Mouse (Mus musculus) olfactory bulb, adult 2 months (tissue): ENCODE results near the gene Lama4. TPM values are rescaled to one million over a fixed set of nuclear protein-coding genes. Genes with fewer than 3 reads are reported as not detected.

Experiments
- H3K27ac ChIP-seq: fragments of 200-500 bp; 2 replicates; pipeline ENCODE4 v1.5.1; 2012; ENCODE audit warnings: low read depth, low read length; ENCODE audit not compliant: insufficient read depth
- H3K4me1 ChIP-seq: fragments of 200-500 bp; 2 replicates; pipeline ENCODE4 v1.6.1; 2012; ENCODE audit warnings: low read length; ENCODE audit not compliant: control insufficient read depth, insufficient read depth
- H3K4me3 ChIP-seq: fragments of 200-500 bp; 2 replicates; pipeline ENCODE4 v1.5.1; 2012; ENCODE audit warnings: mild to moderate bottlenecking, low read depth, low read length, moderate library complexity; ENCODE audit not compliant: insufficient read depth
- CTCF ChIP-seq: fragments of 200-500 bp; IDR thresholded peaks from 2 replicates; pipeline ENCODE4 v1.5.1; 2012; ENCODE audit warnings: low read depth, mild to moderate bottlenecking, low read length, moderate library complexity; ENCODE audit not compliant: insufficient read depth
- POLR2A ChIP-seq: fragments of 200-500 bp; IDR thresholded peaks from 2 replicates; pipeline ENCODE4 v1.6.1; 2012; ENCODE audit warnings: mild to moderate bottlenecking, low read depth, low read length, moderate library complexity; ENCODE audit not compliant: insufficient read depth
- WGBS: fragments of 180-500 bp; shearing (Covaris S2); methylation state at CpG from one replicate; pipeline ENCODE4 v1.1.7; 2018; 5-methylcytosine and 5-hydroxymethylcytosine counted together
- polyA plus RNA-seq: library from polyadenylated mRNA; stranded (reverse); fragments of >200 nt; gene quantifications from 2 replicates; pipeline ENCODE4 v1.2.4, GENCODE M21; 2012; ENCODE audit warnings: low replicate concordance; ENCODE audit not compliant: missing spikeins, insufficient read depth, insufficient read length

Lama4 gene
- polyA plus RNA-seq, 1 experiment: not detected

- Histone ChIP-seq H3K27ac (no peak overlapping the region), H3K4me3 (no peak overlapping the region), H3K4me1 (no peaks in the 10 kb centered on the region)
- TF ChIP-seq POLR2A (no peak), CTCF (no peak)
- WGBS: 22% methylated on average over 4 of the region's 4 CpGs
These were observed 156.1 kb downstream of the Lama4 start for GRCm38 (mm10) chr10:39121412-39121811.

- peak within 1 kb of the TSS; percentile 62 for H3K4me3 ChIP-seq
- WGBS: 2% methylated on average over 47 of the region's 47 CpGs
- TF ChIP-seq CTCF (no peak), POLR2A (peak; percentile 45; the same call in 1 of the 2 replicates)
- H3K27ac ChIP-seq: 0 out of 2 replicates have a peak within 1 kb of the TSS, but pooled peaks have one; percentile 64
- H3K4me1 ChIP-seq: no peaks in the 10 kb centered on the region
These were observed 168.4 kb downstream of the Lama4 start, which contains the start of the genes Fam229b and Tube1 for GRCm38 (mm10) chr10:39133462-39134310. Gene Fam229b (minus strand): TSS chr10:39133914. Gene Tube1 (plus strand): TSS chr10:39133976.

- TF ChIP-seq CTCF: no peak
- WGBS: 84% methylated on average over 3 of the region's 3 CpGs
- Histone ChIP-seq H3K27ac (no peak overlapping the region), H3K4me3 (no peak overlapping the region), H3K4me1 (no peaks in the 10 kb centered on the region)
These were observed 172.5 kb downstream of the Lama4 start for GRCm38 (mm10) chr10:39137766-39138165.

- TF ChIP-seq CTCF (no peak), POLR2A (no peak)
- H3K4me1 ChIP-seq: no peaks in the 10 kb centered on the region
- 87% methylated on average over 6 of the region's 6 CpGs for WGBS
- H3K27ac ChIP-seq: no peak overlapping the region
- no peak overlapping the region for H3K4me3 ChIP-seq
These were observed 173.4 kb downstream of the Lama4 start for GRCm38 (mm10) chr10:39138761-39139160.

- TF ChIP-seq POLR2A (no peak), CTCF (no peak)
- Histone ChIP-seq H3K27ac (no peak overlapping the region), H3K4me1 (no peaks in the 10 kb centered on the region), H3K4me3 (no peak overlapping the region)
- 92% methylated on average over 14 of the region's 14 CpGs for WGBS
These were observed 175.5 kb downstream of the Lama4 start for GRCm38 (mm10) chr10:39140843-39141242.

- H3K4me3 ChIP-seq: no peak overlapping the region
- no peak overlapping the region for H3K27ac ChIP-seq
- no peak for TF ChIP-seq POLR2A
- TF ChIP-seq CTCF: no peak
- H3K4me1 ChIP-seq: no peaks in the 10 kb centered on the region
- WGBS: 98% methylated on average over 2 of the region's 2 CpGs
These were observed 176.1 kb downstream of the Lama4 start for GRCm38 (mm10) chr10:39141401-39141800.

GRCm38 (mm10) chr10:39142216-39142615 lies 176.9 kb downstream of the Lama4 start:
- no peak overlapping the region for H3K4me3 ChIP-seq
- H3K4me1 ChIP-seq: no peaks in the 10 kb centered on the region
- no peak overlapping the region for H3K27ac ChIP-seq
- TF ChIP-seq CTCF (no peak), POLR2A (no peak)
- WGBS: 84% methylated on average over 12 of the region's 12 CpGs

GRCm38 (mm10) chr10:39156719-39157118 lies 191.4 kb downstream of the Lama4 start:
- no peak overlapping the region for H3K4me3 ChIP-seq
- no peak overlapping the region for H3K27ac ChIP-seq
- 91% methylated on average over 5 of the region's 5 CpGs for WGBS
- TF ChIP-seq POLR2A (no peak), CTCF (no peak)
- no peaks in the 10 kb centered on the region for H3K4me1 ChIP-seq

- TF ChIP-seq POLR2A (no peak), CTCF (no peak)
- H3K27ac ChIP-seq: no peak overlapping the region
- WGBS: 94% methylated on average over 1 of the region's 1 CpGs
- no peaks in the 10 kb centered on the region for H3K4me1 ChIP-seq
- no peak overlapping the region for H3K4me3 ChIP-seq
These were observed 192.0 kb downstream of the Lama4 start for GRCm38 (mm10) chr10:39157321-39157720.
